Mouse (Mus musculus) midbrain, postnatal 0 days (tissue): ENCODE results near the gene Preb. TPM values are rescaled to one million over a fixed set of nuclear protein-coding genes. Genes with fewer than 3 reads are reported as not detected.

Experiments
- ATAC-seq: fragments of 200-750 bp; cut with Nextera tagmentation; 2 replicates; pipeline ENCODE4 v1.8.0; 2017; ENCODE audit warnings: moderate number of reproducible peaks, mild to moderate bottlenecking, moderate TSS enrichment, moderate library complexity; ENCODE audit not compliant: low FRiP score
- DNase-seq: peaks from one replicate; pipeline ENCODE4 v3.0.0-alpha.2; 2015; ENCODE audit warnings: low spot score
- H3K27ac ChIP-seq: fragments of 300-500 bp; sonication (generic); 2 replicates; pipeline ENCODE4 v1.5.1; 2014; ENCODE audit warnings: low read depth, mild to moderate bottlenecking, low read length, mixed read lengths
- H3K27me3 ChIP-seq: fragments of 300-500 bp; sonication (generic); 2 replicates; pipeline ENCODE4 v1.6.1; 2014; ENCODE audit warnings: low read length, control low read depth, mixed read lengths; ENCODE audit not compliant: insufficient read depth
- H3K36me3 ChIP-seq: fragments of 300-500 bp; sonication (generic); 2 replicates; pipeline ENCODE4 v1.6.1; 2014; ENCODE audit warnings: low read length, control low read depth, mixed read lengths; ENCODE audit not compliant: insufficient read depth
- H3K4me1 ChIP-seq: fragments of 300-500 bp; sonication (generic); 2 replicates; pipeline ENCODE4 v1.6.1; 2014; ENCODE audit warnings: mild to moderate bottlenecking, control low read depth, antibody characterized with exemption, low read length, mixed read lengths; ENCODE audit not compliant: insufficient read depth
- H3K4me2 ChIP-seq: fragments of 300-500 bp; sonication (generic); 2 replicates; pipeline ENCODE4 v1.6.1; 2014; ENCODE audit warnings: low read depth, mild to moderate bottlenecking, low read length, mixed read lengths; ENCODE audit not compliant: poor library complexity, severe bottlenecking
- H3K4me3 ChIP-seq: fragments of 300-500 bp; sonication (generic); 2 replicates; pipeline ENCODE4 v1.5.1; 2014; ENCODE audit warnings: low read depth, mild to moderate bottlenecking, low read length, moderate library complexity
- H3K9ac ChIP-seq: fragments of 300-500 bp; sonication (generic); replicated peaks from 2 replicates; pipeline ENCODE4 v1.6.1; 2014; ENCODE audit warnings: mild to moderate bottlenecking, low read length, moderate library complexity, mixed read lengths; ENCODE audit not compliant: poor library complexity, severe bottlenecking
- H3K9me3 ChIP-seq: fragments of 300-500 bp; sonication (generic); 2 replicates; pipeline ENCODE4 v1.6.1; 2016; ENCODE audit warnings: low read length, control low read depth
- CTCF ChIP-seq: IDR thresholded peaks from 2 replicates; pipeline ENCODE4 v1.5.1; 2016; ENCODE audit warnings: antibody characterized with exemption, mild to moderate bottlenecking
- WGBS: fragments of 180-500 bp; shearing (Covaris S2); extraction: QIAGEN DNeasy Blood & Tissue Kit; methylation state at CpG from one replicate; pipeline ENCODE4 v1.1.7; 2014; 5-methylcytosine and 5-hydroxymethylcytosine counted together
- polyA plus RNA-seq: library from polyadenylated mRNA; unstranded; fragments of >200 nt; fragmentation: Nextera tagmentation; extraction: Ambion mirVana; gene quantifications from 2 replicates; pipeline ENCODE4 v1.2.1, GENCODE M21; 2015
- total RNA-seq: library from RNA; depleted of rRNA; stranded (reverse); fragments of >200 nt; gene quantifications from 2 replicates; pipeline ENCODE4 v1.2.3, GENCODE M21; 2014

Preb gene
- total and polyA plus RNA-seq, 2 experiments from 2014 or later: 37.7 to 89.6 TPM

GRCm38 (mm10) chr5:30926073-30926472, 34.1 kb downstream of the Preb start:
- TF ChIP-seq CTCF: no peak
- no peak overlapping the region for H3K9ac ChIP-seq
- no peaks in the 10 kb centered on the region for H3K27me3 ChIP-seq
- no peaks in the 10 kb centered on the region for H3K4me1 ChIP-seq
- H3K4me2 ChIP-seq: no peak overlapping the region
- DNase-seq (no peak), ATAC-seq (no peak)
- no peak overlapping the region for H3K4me3 ChIP-seq
- no peaks in the 10 kb centered on the region for H3K36me3 ChIP-seq
- H3K9me3 ChIP-seq: no peaks in the 10 kb centered on the region
- H3K27ac ChIP-seq: no peak overlapping the region
- 79% methylated on average over 2 of the region's 2 CpGs for WGBS

DNA sequence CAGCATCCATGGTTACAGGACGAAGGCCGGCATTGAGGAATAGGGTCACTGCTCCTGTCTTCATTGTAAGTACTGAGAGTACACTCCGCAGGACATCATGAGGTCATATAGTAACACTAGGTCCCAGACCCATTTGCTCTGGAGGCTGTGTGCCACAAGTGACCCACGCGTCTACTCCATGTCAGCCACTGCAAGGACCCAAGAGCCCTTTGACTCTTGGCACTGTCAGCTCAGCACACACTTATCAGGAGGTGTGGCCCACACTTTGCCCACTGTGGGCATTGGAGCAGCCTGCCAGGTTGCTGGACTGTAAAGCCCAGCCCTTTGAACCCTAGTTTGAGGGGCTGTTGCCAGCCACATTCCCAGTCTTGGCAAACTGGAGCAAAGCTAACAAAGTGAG, 34.9 kb downstream of the Preb start:
- DNase-seq (no peak), ATAC-seq (no peak)
- H3K36me3 ChIP-seq: no peaks in the 10 kb centered on the region
- H3K9me3 ChIP-seq: no peaks in the 10 kb centered on the region
- no peak overlapping the region for H3K4me3 ChIP-seq
- no peak for TF ChIP-seq CTCF
- H3K27ac ChIP-seq: no peak overlapping the region
- H3K4me1 ChIP-seq: no peaks in the 10 kb centered on the region
- H3K9ac ChIP-seq: no peak overlapping the region
- 92% methylated on average over 5 of the region's 5 CpGs for WGBS
- no peaks in the 10 kb centered on the region for H3K27me3 ChIP-seq
- no peak overlapping the region for H3K4me2 ChIP-seq

GRCm38 (mm10) chr5:30924614-30925013, 35.5 kb downstream of the Preb start:
- Histone ChIP-seq H3K9ac (no peak overlapping the region), H3K4me1 (no peaks in the 10 kb centered on the region), H3K36me3 (no peaks in the 10 kb centered on the region), H3K9me3 (no peaks in the 10 kb centered on the region), H3K27ac (no peak overlapping the region), H3K4me3 (no peak overlapping the region), H3K27me3 (no peaks in the 10 kb centered on the region), H3K4me2 (no peak overlapping the region)
- 79% methylated on average over 8 of the region's 8 CpGs for WGBS
- no peak for ATAC-seq
- TF ChIP-seq CTCF: no peak
- no peak for DNase-seq

- H3K27me3 ChIP-seq: no peaks in the 10 kb centered on the region
- WGBS: 90% methylated on average over 6 of the region's 6 CpGs
- no peak overlapping the region for H3K27ac ChIP-seq
- H3K9ac ChIP-seq: no peak overlapping the region
- ATAC-seq (no peak), DNase-seq (no peak)
- no peak overlapping the region for H3K4me2 ChIP-seq
- no peak for TF ChIP-seq CTCF
- no peaks in the 10 kb centered on the region for H3K36me3 ChIP-seq
- H3K9me3 ChIP-seq: no peaks in the 10 kb centered on the region
- no peak overlapping the region for H3K4me3 ChIP-seq
- no peaks in the 10 kb centered on the region for H3K4me1 ChIP-seq
Measured at GRCm38 (mm10) chr5:30923119-30923518, 37.0 kb downstream of the Preb start.

DNA sequence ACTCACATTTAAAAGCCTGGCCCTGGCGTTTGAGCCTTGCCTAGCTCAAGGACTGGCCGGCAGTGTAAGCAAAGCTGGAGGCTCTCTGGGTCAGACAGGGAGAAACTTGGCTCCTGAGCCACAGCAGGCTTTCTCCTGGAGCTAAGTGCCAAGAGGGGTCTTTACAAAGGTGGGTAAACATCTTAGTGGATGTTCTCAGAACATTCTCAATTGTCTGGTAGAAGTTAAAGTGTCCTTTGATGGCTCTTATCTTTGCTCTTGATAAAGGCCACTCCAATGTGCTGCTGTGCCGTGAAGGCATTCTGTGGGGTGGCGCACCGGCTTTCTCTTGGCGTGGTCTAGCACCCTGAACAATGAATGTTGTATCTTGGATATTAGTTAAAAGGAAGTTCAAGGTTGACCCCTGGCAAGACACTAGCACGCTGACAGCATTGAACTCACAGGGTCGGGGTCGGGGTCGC, 37.5 kb downstream of the Preb start:
- WGBS: 74% methylated on average over 10 of the region's 10 CpGs
- Histone ChIP-seq H3K27ac (no peak overlapping the region), H3K36me3 (no peaks in the 10 kb centered on the region), H3K4me3 (no peak overlapping the region), H3K4me2 (peak overlapping the region; percentile 88), H3K9me3 (no peaks in the 10 kb centered on the region), H3K9ac (peak overlapping the region; percentile 65), H3K27me3 (no peaks in the 10 kb centered on the region), H3K4me1 (no peaks in the 10 kb centered on the region)
- DNase-seq: no peak
- no peak for TF ChIP-seq CTCF
- ATAC-seq: no peak

DNA sequence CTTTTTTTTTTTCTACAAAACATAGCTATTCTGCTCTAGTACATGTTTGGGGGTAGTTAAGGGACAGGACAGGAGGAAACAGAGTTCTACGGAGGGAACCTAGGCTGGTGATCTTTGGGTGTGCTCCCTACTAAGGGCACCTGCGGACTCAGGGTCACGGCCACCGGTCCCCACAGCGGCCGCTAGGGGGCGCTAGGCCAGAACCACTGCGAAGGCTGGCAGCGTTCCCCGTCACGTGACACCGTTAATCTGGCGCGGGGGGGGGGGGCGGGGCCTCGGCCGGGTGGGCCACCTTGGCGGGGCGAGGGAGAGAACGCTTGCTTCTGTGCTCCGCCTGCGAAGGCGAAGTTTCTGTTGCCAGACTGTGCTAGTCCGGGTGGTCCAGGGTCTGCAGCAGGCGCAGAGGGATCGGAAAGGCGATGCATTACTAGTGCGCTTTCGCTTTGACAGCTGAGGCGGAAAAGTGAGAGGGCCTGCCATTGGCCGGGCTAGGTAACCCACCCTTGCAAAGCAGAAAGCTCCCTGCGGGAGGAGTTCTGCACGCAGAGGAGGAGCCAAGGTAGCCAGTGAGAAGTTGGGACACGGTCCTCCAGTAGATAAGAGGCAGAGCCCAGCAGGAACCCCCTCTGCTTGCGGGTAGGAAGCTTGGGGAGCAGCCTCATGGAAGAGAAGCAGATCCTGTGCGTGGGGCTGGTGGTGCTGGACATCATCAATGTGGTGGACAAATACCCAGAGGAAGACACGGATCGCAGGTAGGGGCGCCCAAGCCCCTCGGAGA, 38.7 kb downstream of the Preb start, which contains the start of gene Khk:
Khk (plus strand) TSS at position 176 of the 778 bp plus-strand sequence.
- Histone ChIP-seq H3K4me2 (peak within 1 kb of the TSS; percentile 88), H3K9ac (peak within 1 kb of the TSS; percentile 65), H3K27me3 (no peaks in the 10 kb centered on the region), H3K4me3 (peak within 1 kb of the TSS; percentile 55), H3K4me1 (no peaks in the 10 kb centered on the region), H3K27ac (peak within 1 kb of the TSS; percentile 55), H3K9me3 (no peaks in the 10 kb centered on the region), H3K36me3 (no peaks in the 10 kb centered on the region)
- ATAC-seq: peak; percentile 74
- peak; percentile 89 for TF ChIP-seq CTCF
- peak; percentile 92 for DNase-seq
- 2% methylated on average over 35 of the region's 40 CpGs for WGBS
